Comparison of ENCODE assay signal across 21 mouse cellular contexts in genomic region chr14:79632330-79632729, GRCm38 (mm10). TPM values are rescaled to one million over a fixed set of nuclear protein-coding genes. Genes with fewer than 3 reads are reported as not detected.
"Had no signal": no experiment of that assay in that cellular context is flagged by ENCODE, and none has a peak within 500 bp of the region (broad histone marks: within the 10 kb centered on the region; RNA-seq: fewer than 3 reads in every experiment).

No protein-coding gene starts in this region.

- H3K4me3 ChIP-seq: kidney, embryonic 15.5 days; limb, embryonic 12.5 days; limb, embryonic 15.5 days; liver, embryonic 13.5 days; megakaryocyte, embryonic 14.5 days; midbrain, embryonic 10.5 days had no signal

- H3K4me2 ChIP-seq: kidney, embryonic 15.5 days; limb, embryonic 12.5 days; limb, embryonic 15.5 days; liver, embryonic 13.5 days had no signal

- H3K9ac ChIP-seq: kidney, embryonic 15.5 days; limb, embryonic 12.5 days; limb, embryonic 15.5 days; liver, embryonic 13.5 days had no signal

- DNase-seq: kidney, adult 2 months; kidney, postnatal 10 days; kidney, postnatal 36 days; layer of hippocampus, postnatal 36 days; left cerebral cortex, postnatal 4 days; liver, embryonic 13.5 days; lung, adult 2 months; lung, postnatal 10 days; midbrain, embryonic 14.5 days; thymus, adult 2 months; thymus, postnatal 14 days; thymus, postnatal 4 days had no signal

- H3K4me1 ChIP-seq: kidney, embryonic 15.5 days; limb, embryonic 12.5 days; limb, embryonic 15.5 days; liver, embryonic 13.5 days; midbrain, embryonic 10.5 days had no signal

- H3K27ac ChIP-seq: kidney, embryonic 15.5 days; limb, embryonic 12.5 days; limb, embryonic 15.5 days; liver, embryonic 13.5 days; macrophage; midbrain, embryonic 10.5 days had no signal

- ATAC-seq: intestine, postnatal 0 days had no signal

- H3K9me3 ChIP-seq: kidney, embryonic 15.5 days; limb, embryonic 12.5 days; limb, embryonic 15.5 days; liver, embryonic 13.5 days; megakaryocyte, embryonic 14.5 days; midbrain, embryonic 10.5 days had no signal

- H3K27me3 ChIP-seq: kidney, embryonic 15.5 days; limb, embryonic 12.5 days; limb, embryonic 15.5 days; liver, embryonic 13.5 days; megakaryocyte, embryonic 14.5 days had no signal

RNA-seq across cellular contexts. Expression of gene Cnmd, which starts 29.6 kb away (rescaled TPM):
- polyA plus RNA-seq: liver, embryonic 13.5 days; macrophage; small intestine, adult 2 months; spleen, adult 2 months had no signal
